Mouse (Mus musculus): ENCODE results near the gene Scgb2b21. TPM values are rescaled to one million over a fixed set of nuclear protein-coding genes. Genes with fewer than 3 reads are reported as not detected.
"Not testable (repeated sequence)": the region's sequence is repeated elsewhere in the genome, so short reads cannot be mapped to it uniquely, and the experiment has no call there.

Scgb2b21 gene
- polyA plus RNA-seq (2012; rRNA removed), result not detected in 2 replicates

DNA sequence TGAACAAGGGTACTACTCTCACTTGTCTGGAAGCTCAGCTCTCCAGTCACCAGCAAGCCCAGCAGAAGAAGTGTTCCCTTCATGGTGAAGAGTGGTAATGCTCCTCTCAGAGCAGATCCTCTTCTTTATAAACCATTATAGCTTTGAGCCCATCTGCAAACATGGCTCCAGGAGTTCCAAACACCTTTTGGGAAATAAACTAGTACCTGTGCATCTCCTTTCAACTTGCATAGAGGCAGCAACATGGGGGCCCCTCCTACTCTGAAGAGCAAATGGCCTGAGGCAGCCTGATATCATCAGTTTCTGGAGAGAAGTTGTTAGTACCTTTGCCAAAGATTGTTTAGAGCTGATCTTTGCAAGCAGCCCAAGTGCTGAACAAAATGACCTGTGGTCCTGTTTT, at the start of gene Scgb2b21:
Scgb2b21 (minus strand) TSS at position 101 of the 400 bp plus-strand sequence.
- H3K27me3 ChIP-seq (ENCODE audit: control insufficient read depth, insufficient read depth, low read length), result no peaks in the 10 kb centered on the region
- no peak within 1 kb of the TSS for H3K27ac ChIP-seq (ENCODE audit: control insufficient read depth, insufficient read depth, low read length)
- no peaks in the 10 kb centered on the region for H3K4me1 ChIP-seq (replicated peaks; ENCODE audit: control insufficient read depth, insufficient read depth, low read length)
- no peak for DNase-seq
- H3K4me3 ChIP-seq (ENCODE audit: control insufficient read depth, insufficient read depth, low read length), result no peak within 1 kb of the TSS
- TF ChIP-seq POLR2A (IDR thresholded peaks at IDR 0.05; ENCODE audit: control insufficient read depth, extremely low read depth, insufficient read depth, low read length, poor library complexity) (no peak), CTCF (IDR thresholded peaks at IDR 0.05; ENCODE audit: borderline replicate concordance, control insufficient read depth, extremely low read depth, insufficient read depth, low read length, poor library complexity) (no peak)
- H3K36me3 ChIP-seq (ENCODE audit: control insufficient read depth, insufficient read depth, low read length), result no peaks in the 10 kb centered on the region

- H3K4me3 ChIP-seq (ENCODE audit: control insufficient read depth, insufficient read depth, low read length); DNase-seq; H3K27ac ChIP-seq (ENCODE audit: control insufficient read depth, insufficient read depth, low read length); H3K4me1 ChIP-seq (replicated peaks; ENCODE audit: control insufficient read depth, insufficient read depth, low read length); H3K27me3 ChIP-seq (ENCODE audit: control insufficient read depth, insufficient read depth, low read length); H3K36me3 ChIP-seq (ENCODE audit: control insufficient read depth, insufficient read depth, low read length): not testable (repeated sequence)
- WGBS, result 92% methylated on average over 12 of the region's 12 CpGs
These were observed 23.2 kb upstream of the Scgb2b21 start for GRCm38 (mm10) chr7:33543420-33543819.

Other genes with a start within 250 kb of the Scgb2b21 start
- gene Scgb2b19, start 240.1 kb downstream of the Scgb2b21 start, polyA plus RNA-seq (2012; rRNA removed), result not detected in 2 replicates
- gene Scgb1b19, start 233.2 kb downstream of the Scgb2b21 start, polyA plus RNA-seq (2012; rRNA removed), result not detected in 2 replicates
- gene Scgb2b20, start 154.1 kb downstream of the Scgb2b21 start, polyA plus RNA-seq (2012; rRNA removed), result not detected in 2 replicates
- gene Scgb1b20, start 147.2 kb downstream of the Scgb2b21 start, polyA plus RNA-seq (2012; rRNA removed), result not detected in 2 replicates
- not detected in 2 replicates for gene Scgb2b24, start 218.9 kb upstream of the Scgb2b21 start, polyA plus RNA-seq (2012; rRNA removed)
- gene Scgb1b24, start 223.3 kb upstream of the Scgb2b21 start, polyA plus RNA-seq (2012; rRNA removed), result not detected in 2 replicates

All from thymus, adult 2 months (tissue).